Mouse (Mus musculus) G1E (cell line): ENCODE measurements around the gene Ccnd3. TPM values are rescaled to one million over a fixed set of nuclear protein-coding genes. Genes with fewer than 3 reads are reported as not detected.

Experiments
- ATAC-seq: 2 replicates; pipeline ENCODE4 v1.8.0; 2016; ENCODE audit warnings: mild to moderate bottlenecking; ENCODE audit not compliant: insufficient number of reproducible peaks, poor library complexity, low FRiP score, severe bottlenecking; ENCODE audit errors: extremely low read depth
- DNase-seq: peaks from one replicate; pipeline ENCODE4 v3.0.0; 2012; ENCODE audit warnings: low spot score
- H3K27me3 ChIP-seq: 2 replicates; pipeline ENCODE4 v1.6.1; 2012; ENCODE audit warnings: mild to moderate bottlenecking, low read length, inconsistent platforms; ENCODE audit not compliant: insufficient read depth
- H3K36me3 ChIP-seq: replicated peaks from 2 replicates; pipeline ENCODE3; 2012; ENCODE audit warnings: mild to moderate bottlenecking, inconsistent platforms
- H3K4me1 ChIP-seq: 2 replicates; pipeline ENCODE4 v1.6.1; 2012; ENCODE audit warnings: low read depth, low read length, inconsistent platforms, mixed read lengths; ENCODE audit not compliant: insufficient read depth
- H3K4me3 ChIP-seq: 2 replicates; pipeline ENCODE4 v1.5.1; 2012; ENCODE audit warnings: low read depth, mild to moderate bottlenecking, inconsistent platforms, low read length, moderate library complexity, mixed read lengths
- H3K9me3 ChIP-seq: replicated peaks from 2 replicates; pipeline ENCODE4 v1.6.1; 2012; ENCODE audit warnings: inconsistent platforms
- CTCF ChIP-seq: IDR thresholded peaks from 2 replicates; pipeline ENCODE4 v1.5.1; 2012; ENCODE audit warnings: low read depth, low read length, inconsistent platforms, mixed read lengths
- GATA1 ChIP-seq: IDR thresholded peaks from 2 replicates; pipeline ENCODE4 v1.6.1; 2012; ENCODE audit warnings: borderline replicate concordance, low read length, inconsistent platforms, mixed read lengths
- GATA2 ChIP-seq: IDR thresholded peaks from 2 replicates; pipeline ENCODE4 v1.6.1; 2012; ENCODE audit warnings: low read depth, low read length, inconsistent platforms, borderline replicate concordance
- POLR2AphosphoS5 ChIP-seq: IDR thresholded peaks from 2 replicates; pipeline ENCODE4 v1.6.1; 2012; ENCODE audit warnings: low read depth, low read length, inconsistent platforms; ENCODE audit not compliant: insufficient replicate concordance
- TAL1 ChIP-seq: conservative IDR thresholded peaks from 2 replicates; pipeline ENCODE4 v1.6.1; 2012; ENCODE audit warnings: low read depth, low read length, inconsistent platforms, mixed read lengths
- polyA plus RNA-seq: library from polyadenylated mRNA; stranded (reverse); fragments of >175 nt; gene quantifications from 2 replicates; pipeline ENCODE4 v1.2.3, GENCODE M21; 2012
- total RNA-seq, 2 experiments: library from RNA; stranded (forward) in 1 of 2; stranded (reverse) in 1 of 2; fragments of 200-1000 nt in 1 of 2; fragments of >200 nt in 1 of 2; fragmentation: Nextera tagmentation in 1 of 2; gene quantifications; 2 replicates each; pipeline ENCODE4 v1.2.3; 2014 to 2017

The Ccnd3 gene
- total and polyA plus RNA-seq, 3 experiments: 134 to 426 (median 229) TPM

GRCm38 (mm10) chr17:47524991-47525390, 20.1 kb downstream of the Ccnd3 start:
- DNase-seq (no peak), ATAC-seq (no peak)
- Histone ChIP-seq H3K4me3 (no peak overlapping the region), H3K27me3 (no peaks in the 10 kb centered on the region), H3K36me3 (peaks cover 55% of the 10 kb centered on the region), H3K4me1 (peaks cover 76% of the 10 kb centered on the region), H3K9me3 (no peaks in the 10 kb centered on the region)
- TF ChIP-seq CTCF (no peak), POLR2AphosphoS5 (no peak), GATA2 (no peak), TAL1 (no peak), GATA1 (no peak)

GRCm38 (mm10) chr17:47526856-47527520, 22.1 kb downstream of the Ccnd3 start:
- TF ChIP-seq GATA1 (no peak), TAL1 (no peak), GATA2 (no peak), POLR2AphosphoS5 (no peak), CTCF (no peak)
- no peak for ATAC-seq
- Histone ChIP-seq H3K9me3 (no peaks in the 10 kb centered on the region), H3K4me1 (peaks cover 68% of the 10 kb centered on the region), H3K4me3 (peak overlapping the region; percentile 59; the same call in 1 of the 2 replicates), H3K27me3 (no peaks in the 10 kb centered on the region), H3K36me3 (peaks cover 66% of the 10 kb centered on the region)
- no peak for DNase-seq

- no peak for DNase-seq
Measured at GRCm38 (mm10) chr17:47527581-47528300, 22.9 kb downstream of the Ccnd3 start.

GRCm38 (mm10) chr17:47528919-47529318, 24.1 kb downstream of the Ccnd3 start:
- H3K4me3 ChIP-seq: no peak overlapping the region
- H3K36me3 ChIP-seq: peaks cover 60% of the 10 kb centered on the region
- TF ChIP-seq GATA1: no peak
- TF ChIP-seq POLR2AphosphoS5: no peak
- no peak for TF ChIP-seq CTCF
- no peak for TF ChIP-seq TAL1
- TF ChIP-seq GATA2: no peak
- DNase-seq (no peak), ATAC-seq (no peak)
- no peaks in the 10 kb centered on the region for H3K9me3 ChIP-seq
- no peaks in the 10 kb centered on the region for H3K27me3 ChIP-seq
- peaks cover 60% of the 10 kb centered on the region for H3K4me1 ChIP-seq

More at GRCm38 (mm10) chr17:47527581-47528300, 22.9 kb downstream of the Ccnd3 start:
- H3K27me3 ChIP-seq: no peaks in the 10 kb centered on the region
- no peak for TF ChIP-seq CTCF
- TF ChIP-seq POLR2AphosphoS5: no peak
- no peak for TF ChIP-seq TAL1
- no peak for TF ChIP-seq GATA2
- no peak for TF ChIP-seq GATA1
- H3K9me3 ChIP-seq: no peaks in the 10 kb centered on the region
- ATAC-seq: 0 out of 2 replicates have a peak, but pooled peaks have one; percentile 10
- peaks cover 68% of the 10 kb centered on the region for H3K4me1 ChIP-seq
- peaks cover 67% of the 10 kb centered on the region for H3K36me3 ChIP-seq
- H3K4me3 ChIP-seq: peak overlapping the region; percentile 59; the same call in 1 of the 2 replicates

- peaks cover 55% of the 10 kb centered on the region for H3K36me3 ChIP-seq
- ATAC-seq: no peak
Measured at GRCm38 (mm10) chr17:47529595-47529994, 24.7 kb downstream of the Ccnd3 start.

GRCm38 (mm10) chr17:47531387-47531818, 26.6 kb downstream of the Ccnd3 start:
- H3K36me3 ChIP-seq: peaks cover 46% of the 10 kb centered on the region
- H3K9me3 ChIP-seq: no peaks in the 10 kb centered on the region
- no peak for ATAC-seq
- TF ChIP-seq TAL1 (no peak), GATA1 (no peak), POLR2AphosphoS5 (no peak), CTCF (no peak), GATA2 (no peak)
- H3K4me1 ChIP-seq: peaks cover 70% of the 10 kb centered on the region
- H3K27me3 ChIP-seq: no peaks in the 10 kb centered on the region
- no peak for DNase-seq
- no peak overlapping the region for H3K4me3 ChIP-seq

More at GRCm38 (mm10) chr17:47529595-47529994, 24.7 kb downstream of the Ccnd3 start:
- Histone ChIP-seq H3K27me3 (no peaks in the 10 kb centered on the region), H3K9me3 (no peaks in the 10 kb centered on the region), H3K4me1 (peaks cover 59% of the 10 kb centered on the region), H3K4me3 (no peak overlapping the region)
- no peak for TF ChIP-seq CTCF
- no peak for TF ChIP-seq GATA2
- no peak for DNase-seq
